Mouse (Mus musculus) limb, embryonic 12.5 days (tissue): ENCODE results near the gene Havcr2. TPM values are rescaled to one million over a fixed set of nuclear protein-coding genes. Genes with fewer than 3 reads are reported as not detected.
"Not testable (repeated sequence)": the region's sequence is repeated elsewhere in the genome, so short reads cannot be mapped to it uniquely, and the experiment has no call there.

Source experiments
- ATAC-seq: fragments of 200-750 bp; cut with Nextera tagmentation; 2 replicates; pipeline ENCODE4 v1.8.0; 2017; ENCODE audit warnings: low read depth, moderate TSS enrichment; ENCODE audit not compliant: insufficient number of reproducible peaks, insufficient read depth, low FRiP score, low TSS enrichment
- H3K27ac ChIP-seq: fragments of 300-500 bp; sonication (generic); 2 replicates; pipeline ENCODE4 v1.5.1; 2016; ENCODE audit warnings: mild to moderate bottlenecking, moderate library complexity
- H3K27me3 ChIP-seq: fragments of 300-500 bp; sonication (generic); 2 replicates; pipeline ENCODE4 v1.6.1; 2016; ENCODE audit warnings: mild to moderate bottlenecking, moderate library complexity
- H3K36me3 ChIP-seq: fragments of 300-500 bp; sonication (generic); 2 replicates; pipeline ENCODE4 v1.6.1; 2016; ENCODE audit warnings: mild to moderate bottlenecking, moderate library complexity
- H3K4me1 ChIP-seq: fragments of 300-500 bp; sonication (generic); replicated peaks from 2 replicates; pipeline ENCODE4 v1.6.1; 2016
- H3K4me2 ChIP-seq: fragments of 300-500 bp; sonication (generic); 2 replicates; pipeline ENCODE4 v1.6.1; 2016; ENCODE audit warnings: mild to moderate bottlenecking, moderate library complexity
- H3K4me3 ChIP-seq: fragments of 300-500 bp; sonication (generic); replicated peaks from 2 replicates; pipeline ENCODE4 v1.5.1; 2016; ENCODE audit warnings: mild to moderate bottlenecking
- H3K9ac ChIP-seq: fragments of 300-500 bp; sonication (generic); replicated peaks from 2 replicates; pipeline ENCODE4 v1.6.1; 2016; ENCODE audit warnings: mild to moderate bottlenecking, moderate library complexity
- H3K9me3 ChIP-seq: fragments of 300-500 bp; sonication (generic); 2 replicates; pipeline ENCODE4 v1.6.1; 2016; ENCODE audit warnings: mild to moderate bottlenecking, moderate library complexity
- WGBS: fragments of 180-500 bp; shearing (Covaris S2); methylation state at CpG from one replicate; pipeline ENCODE4 v1.1.7; 2016; 5-methylcytosine and 5-hydroxymethylcytosine counted together
- polyA plus RNA-seq: library from polyadenylated mRNA; unstranded; fragments of >200 nt; fragmentation: Nextera tagmentation; extraction: Ambion mirVana; gene quantifications from 2 replicates; pipeline ENCODE4 v1.2.1, GENCODE M21; 2016

Gene Havcr2
- 0.35 TPM in 1 of 2 replicates, not detected in the other for polyA plus RNA-seq

GRCm38 (mm10) chr11:46454453-46455045 lies at the start of gene Havcr2:
Gene Havcr2 (plus strand): TSS chr11:46454935.
- H3K4me1 ChIP-seq: no peaks in the 10 kb centered on the region
- no peaks in the 10 kb centered on the region for H3K36me3 ChIP-seq
- no peak within 1 kb of the TSS for H3K4me3 ChIP-seq
- H3K4me2 ChIP-seq: no peak within 1 kb of the TSS
- 73% methylated on average over 6 of the region's 6 CpGs for WGBS
- no peak within 1 kb of the TSS for H3K9ac ChIP-seq
- ATAC-seq: no peak
- H3K27ac ChIP-seq: no peak within 1 kb of the TSS
- H3K9me3 ChIP-seq: no peaks in the 10 kb centered on the region
- no peaks in the 10 kb centered on the region for H3K27me3 ChIP-seq

- peaks cover 1% of the 10 kb centered on the region; the same call in 1 of the 2 replicates for H3K4me1 ChIP-seq
- WGBS: 66% methylated on average over 16 of the region's 16 CpGs
Observed at GRCm38 (mm10) chr11:46404986-46405385, 49.7 kb upstream of the Havcr2 start.

GRCm38 (mm10) chr11:46406721-46407120 lies 48.0 kb upstream of the Havcr2 start:
- no peak overlapping the region for H3K4me3 ChIP-seq
- peaks cover 10% of the 10 kb centered on the region; the same call in 1 of the 2 replicates for H3K27me3 ChIP-seq
- WGBS: 41% methylated on average over 10 of the region's 10 CpGs
- peaks cover 3% of the 10 kb centered on the region; the same call in 1 of the 2 replicates for H3K4me1 ChIP-seq
- H3K9me3 ChIP-seq: no peaks in the 10 kb centered on the region
- H3K4me2 ChIP-seq: no peak overlapping the region
- no peak overlapping the region for H3K9ac ChIP-seq
- ATAC-seq: no peak
- no peaks in the 10 kb centered on the region for H3K36me3 ChIP-seq
- no peak overlapping the region for H3K27ac ChIP-seq

More at GRCm38 (mm10) chr11:46404986-46405385, 49.7 kb upstream of the Havcr2 start:
- Histone ChIP-seq H3K4me3 (no peak overlapping the region), H3K36me3 (no peaks in the 10 kb centered on the region), H3K27me3 (peaks cover 10% of the 10 kb centered on the region; the same call in 1 of the 2 replicates), H3K27ac (no peak overlapping the region), H3K9me3 (no peaks in the 10 kb centered on the region), H3K4me2 (no peak overlapping the region), H3K9ac (no peak overlapping the region)
- ATAC-seq: no peak

- no peak overlapping the region for H3K4me2 ChIP-seq
- ATAC-seq: no peak
- no peak overlapping the region for H3K4me3 ChIP-seq
- H3K4me1 ChIP-seq: peaks cover 3% of the 10 kb centered on the region; the same call in 1 of the 2 replicates
- no peaks in the 10 kb centered on the region for H3K36me3 ChIP-seq
- no peaks in the 10 kb centered on the region for H3K9me3 ChIP-seq
- H3K9ac ChIP-seq: no peak overlapping the region
- no peak overlapping the region for H3K27ac ChIP-seq
- WGBS: 58% methylated on average over 2 of the region's 2 CpGs
- H3K27me3 ChIP-seq: peaks cover 10% of the 10 kb centered on the region; the same call in 1 of the 2 replicates
Observed at GRCm38 (mm10) chr11:46410018-46410563, 44.6 kb upstream of the Havcr2 start.

- Histone ChIP-seq H3K9me3 (no peaks in the 10 kb centered on the region), H3K4me2 (no peak overlapping the region), H3K36me3 (no peaks in the 10 kb centered on the region), H3K4me3 (no peak overlapping the region), H3K4me1 (peaks cover 11% of the 10 kb centered on the region), H3K27ac (peak overlapping the region; percentile 80), H3K27me3 (no peaks in the 10 kb centered on the region), H3K9ac (no peak overlapping the region)
- 18% methylated on average over 1 of the region's 1 CpGs for WGBS
- peak; percentile 78; the same call in 1 of the 2 replicates for ATAC-seq
Observed at GRCm38 (mm10) chr11:46418438-46418837, 36.3 kb upstream of the Havcr2 start.

- H3K27ac ChIP-seq: peak overlapping the region; percentile 80
- no peaks in the 10 kb centered on the region for H3K27me3 ChIP-seq
- H3K9me3 ChIP-seq: no peaks in the 10 kb centered on the region
- WGBS: 43% methylated on average over 5 of the region's 5 CpGs
- H3K4me2 ChIP-seq: no peak overlapping the region
- H3K9ac ChIP-seq: no peak overlapping the region
- H3K4me3 ChIP-seq: no peak overlapping the region
- peaks cover 11% of the 10 kb centered on the region for H3K4me1 ChIP-seq
- ATAC-seq: peak; percentile 10; the same call in 1 of the 2 replicates
- no peaks in the 10 kb centered on the region for H3K36me3 ChIP-seq
Observed at GRCm38 (mm10) chr11:46418860-46419259, 35.9 kb upstream of the Havcr2 start.

GRCm38 (mm10) chr11:46421086-46421888 lies 33.4 kb upstream of the Havcr2 start:
- H3K9me3 ChIP-seq: no peaks in the 10 kb centered on the region
- 83% methylated on average over 8 of the region's 8 CpGs for WGBS
- no peak overlapping the region for H3K4me3 ChIP-seq
- no peaks in the 10 kb centered on the region for H3K27me3 ChIP-seq
- no peak for ATAC-seq
- H3K4me2 ChIP-seq: no peak overlapping the region
- peaks cover 11% of the 10 kb centered on the region for H3K4me1 ChIP-seq
- H3K36me3 ChIP-seq: no peaks in the 10 kb centered on the region
- H3K27ac ChIP-seq: no peak overlapping the region
- H3K9ac ChIP-seq: no peak overlapping the region

GRCm38 (mm10) chr11:46428131-46428530 lies 26.6 kb upstream of the Havcr2 start:
- H3K27ac ChIP-seq, H3K36me3 ChIP-seq, ATAC-seq, H3K9me3 ChIP-seq, H3K4me1 ChIP-seq, H3K4me3 ChIP-seq, H3K27me3 ChIP-seq, H3K4me2 ChIP-seq, H3K9ac ChIP-seq: not testable (repeated sequence)
- WGBS: 56% methylated on average over 4 of the region's 4 CpGs

GRCm38 (mm10) chr11:46430123-46430522 lies 24.6 kb upstream of the Havcr2 start:
- ATAC-seq: no peak
- Histone ChIP-seq H3K4me3 (no peak overlapping the region), H3K9ac (no peak overlapping the region), H3K27ac (no peak overlapping the region), H3K9me3 (no peaks in the 10 kb centered on the region), H3K4me2 (no peak overlapping the region), H3K27me3 (no peaks in the 10 kb centered on the region), H3K4me1 (no peaks in the 10 kb centered on the region), H3K36me3 (no peaks in the 10 kb centered on the region)
- WGBS: 93% methylated on average over 2 of the region's 2 CpGs

- WGBS: 16% methylated on average over 3 of the region's 3 CpGs
- ATAC-seq: peak; percentile 84
- Histone ChIP-seq H3K4me2 (no peak overlapping the region), H3K27ac (no peak overlapping the region), H3K4me3 (no peak overlapping the region), H3K36me3 (no peaks in the 10 kb centered on the region), H3K4me1 (0 out of 2 replicates have a peak, but pooled peaks cover 1% of the 10 kb centered on the region), H3K9me3 (no peaks in the 10 kb centered on the region), H3K27me3 (no peaks in the 10 kb centered on the region), H3K9ac (no peak overlapping the region)
Observed at GRCm38 (mm10) chr11:46431129-46431528, 23.6 kb upstream of the Havcr2 start.

GRCm38 (mm10) chr11:46435363-46435762 lies 19.4 kb upstream of the Havcr2 start:
- Histone ChIP-seq H3K9ac (no peak overlapping the region), H3K27me3 (no peaks in the 10 kb centered on the region), H3K4me1 (peaks cover 5% of the 10 kb centered on the region; the same call in 1 of the 2 replicates), H3K4me2 (no peak overlapping the region), H3K9me3 (no peaks in the 10 kb centered on the region), H3K27ac (no peak overlapping the region), H3K4me3 (no peak overlapping the region), H3K36me3 (peaks cover 18% of the 10 kb centered on the region)
- no peak for ATAC-seq
